Mouse (Mus musculus) urinary bladder, adult 2 months (tissue): Measurements from ENCODE around the gene Podn. TPM values are rescaled to one million over a fixed set of nuclear protein-coding genes. Genes with fewer than 3 reads are reported as not detected.

Source experiments
- DNase-seq: peaks from one replicate; pipeline ENCODE4 v3.0.0; 2022; ENCODE audit warnings: low spot score
- polyA plus RNA-seq: library from polyadenylated mRNA; depleted of rRNA; stranded (reverse); fragments of >200 nt; gene quantifications from 2 replicates; pipeline ENCODE4 v1.2.3, GENCODE M21; 2012

Podn gene
- polyA plus RNA-seq, 1 experiment = 93.0 TPM

DNA sequence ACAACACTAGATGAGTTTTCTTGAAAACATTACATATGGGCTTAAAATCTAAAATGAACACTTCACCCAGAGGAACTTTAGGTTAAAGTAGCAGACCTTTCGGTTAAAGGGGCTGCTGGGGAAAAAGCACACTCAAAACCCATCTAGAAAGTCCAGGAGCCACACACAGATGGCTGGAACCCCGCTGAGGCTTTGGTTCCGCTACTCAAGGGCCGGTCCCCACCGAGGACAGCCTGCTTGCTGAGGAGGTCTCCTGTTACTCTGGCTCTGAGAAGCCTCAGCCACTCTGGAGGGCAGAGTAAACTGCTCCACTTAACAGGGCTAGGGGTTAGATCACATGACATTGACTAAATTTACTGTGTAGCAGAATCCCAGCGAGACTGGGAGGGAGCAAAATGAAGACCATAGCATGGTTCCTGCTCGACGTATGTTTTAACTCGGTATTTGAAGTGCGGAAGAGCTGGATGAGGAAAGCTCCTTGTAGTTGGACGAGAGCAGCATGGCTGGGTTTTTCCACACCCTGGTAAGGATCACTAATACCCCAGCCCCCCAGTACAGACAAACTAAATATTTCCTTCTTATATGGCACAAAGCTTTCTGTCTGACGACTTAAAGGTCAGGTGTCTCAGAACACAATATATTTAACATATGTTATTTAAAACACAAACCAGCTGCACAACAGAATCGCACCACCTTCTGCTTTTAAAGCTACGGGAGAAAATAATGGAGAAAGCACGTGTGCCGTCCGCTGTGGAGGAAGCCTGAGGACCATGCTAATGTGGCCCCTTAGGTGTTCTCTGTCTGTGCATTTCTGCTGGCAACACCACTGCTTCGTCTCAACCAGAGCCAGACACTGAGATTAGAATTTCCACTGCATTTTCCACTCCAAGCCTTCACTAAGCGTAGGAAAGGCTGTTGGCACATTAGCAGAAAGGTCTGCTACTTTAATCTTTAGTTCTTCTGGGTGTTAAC is 50.8 kb downstream of the Podn start:
- DNase-seq = no peak

DNA sequence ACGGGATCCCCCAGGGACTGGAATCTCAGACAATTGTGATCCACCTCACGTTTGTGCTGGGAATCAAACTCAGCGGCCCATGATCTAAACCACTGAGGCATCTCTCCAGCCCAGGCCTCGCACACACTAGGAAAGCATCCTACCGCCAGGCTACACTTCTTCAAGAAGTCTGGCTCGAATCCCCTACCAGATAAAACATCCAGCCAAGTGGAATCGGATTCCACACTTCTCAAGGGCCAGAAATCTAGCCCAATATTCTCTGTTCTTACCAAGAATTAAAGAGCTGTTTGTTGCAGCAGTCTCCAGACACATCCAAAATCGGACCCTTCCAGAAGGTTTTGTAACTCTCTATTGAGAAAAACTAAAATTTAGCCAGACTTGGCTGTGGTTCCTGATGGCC is 59.2 kb downstream of the Podn start:
- no peak for DNase-seq

DNA sequence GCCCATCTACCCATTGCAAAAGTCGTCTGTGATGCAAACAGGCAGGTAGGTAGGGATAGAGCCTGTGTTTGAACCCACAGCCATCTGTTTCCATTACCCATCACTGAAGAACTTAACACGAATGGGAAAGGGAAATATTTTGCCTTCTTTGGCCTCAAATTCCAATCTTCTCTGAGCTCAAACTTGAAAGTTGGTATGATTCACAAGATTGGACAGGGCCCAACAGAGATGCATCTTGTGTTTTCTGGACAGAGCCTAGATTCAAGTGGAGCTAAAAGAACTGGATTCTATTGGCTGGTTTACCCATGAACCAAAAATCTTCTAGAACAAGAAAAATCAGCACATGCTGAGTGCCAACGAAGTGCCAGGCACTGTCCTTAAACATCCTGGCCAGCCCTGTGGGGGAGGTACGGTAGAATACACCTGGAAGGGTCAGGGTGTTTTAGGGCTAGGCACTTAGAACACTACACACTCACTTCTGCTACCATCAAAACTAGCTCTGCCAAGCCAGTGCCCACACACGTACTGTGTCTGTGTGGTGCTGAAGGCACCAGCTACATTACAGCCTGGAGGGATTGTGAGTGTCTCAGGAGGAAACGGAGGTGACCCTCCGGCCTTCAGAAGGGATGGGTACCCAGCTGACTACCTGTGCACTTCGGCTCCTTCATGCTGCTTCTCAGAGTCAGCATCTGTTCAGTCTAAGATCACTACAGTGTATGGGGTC is 63.0 kb downstream of the Podn start:
- DNase-seq = no peak

DNA sequence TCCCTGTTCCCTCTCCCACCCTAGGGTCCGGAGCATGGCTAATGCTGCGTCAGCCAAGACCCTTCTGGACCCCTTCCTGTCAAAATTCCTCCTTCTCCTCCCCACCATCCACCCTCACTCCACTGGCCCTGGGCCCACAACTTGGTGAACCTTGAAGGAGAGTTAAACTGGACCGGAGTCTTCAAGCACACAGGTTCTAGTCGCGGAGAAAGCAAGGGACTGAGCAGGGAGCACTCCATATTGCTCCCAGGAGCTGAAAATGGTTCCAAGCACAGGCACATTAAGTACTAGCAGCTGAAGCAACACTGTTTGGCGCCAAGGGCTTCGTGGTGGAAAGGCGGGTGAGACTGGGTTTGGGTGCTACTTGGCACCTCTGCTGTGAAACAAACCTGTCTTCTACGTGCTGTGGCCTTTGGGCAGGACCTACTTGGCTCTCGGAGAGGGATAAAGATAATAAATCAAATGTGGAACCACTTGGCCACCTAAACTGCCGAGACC is 63.8 kb downstream of the Podn start:
- DNase-seq = no peak

DNA sequence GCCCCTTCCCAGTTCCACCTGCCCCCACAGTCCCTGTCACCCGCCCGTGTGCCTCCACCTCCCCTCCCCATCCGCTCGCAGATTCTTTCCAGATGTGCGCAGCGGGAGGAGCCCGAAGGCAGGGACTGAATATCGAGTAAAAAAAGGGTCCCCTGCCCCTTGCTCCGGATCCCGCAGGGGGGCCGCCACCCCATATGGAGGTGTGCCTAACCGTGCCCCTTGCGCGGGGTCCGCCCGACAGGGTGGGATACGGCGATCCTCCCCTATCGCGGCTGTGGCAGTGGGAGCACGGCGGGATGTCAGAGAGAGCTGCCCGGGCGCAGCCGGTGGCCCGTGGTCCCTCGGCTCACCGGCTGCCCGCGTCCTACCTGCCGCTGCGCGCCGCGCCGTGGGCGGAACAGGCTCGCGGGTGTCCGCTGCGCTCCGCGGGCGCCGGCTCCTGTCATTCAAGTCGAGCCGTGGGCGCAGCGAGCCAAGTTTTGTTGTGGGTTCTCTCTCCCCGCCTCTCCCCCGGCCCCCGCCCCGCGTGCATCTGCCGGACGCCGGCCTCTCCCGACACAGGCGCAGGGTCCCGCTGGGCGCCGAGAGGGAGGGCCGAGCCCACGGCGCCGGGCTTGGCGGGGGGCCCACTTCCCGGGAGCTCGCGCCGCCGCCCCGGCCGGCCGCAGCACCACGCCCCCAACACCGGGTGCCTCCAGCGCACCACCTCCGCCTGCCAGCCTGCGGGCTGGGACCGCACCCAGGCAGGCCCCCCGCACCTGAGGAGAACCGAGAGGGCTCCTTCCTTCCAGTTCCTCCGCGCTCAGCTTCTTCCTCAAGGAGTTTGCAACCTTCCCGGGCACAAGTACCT is 64.5 kb downstream of the Podn start:
- DNase-seq = peak; percentile 42

DNA sequence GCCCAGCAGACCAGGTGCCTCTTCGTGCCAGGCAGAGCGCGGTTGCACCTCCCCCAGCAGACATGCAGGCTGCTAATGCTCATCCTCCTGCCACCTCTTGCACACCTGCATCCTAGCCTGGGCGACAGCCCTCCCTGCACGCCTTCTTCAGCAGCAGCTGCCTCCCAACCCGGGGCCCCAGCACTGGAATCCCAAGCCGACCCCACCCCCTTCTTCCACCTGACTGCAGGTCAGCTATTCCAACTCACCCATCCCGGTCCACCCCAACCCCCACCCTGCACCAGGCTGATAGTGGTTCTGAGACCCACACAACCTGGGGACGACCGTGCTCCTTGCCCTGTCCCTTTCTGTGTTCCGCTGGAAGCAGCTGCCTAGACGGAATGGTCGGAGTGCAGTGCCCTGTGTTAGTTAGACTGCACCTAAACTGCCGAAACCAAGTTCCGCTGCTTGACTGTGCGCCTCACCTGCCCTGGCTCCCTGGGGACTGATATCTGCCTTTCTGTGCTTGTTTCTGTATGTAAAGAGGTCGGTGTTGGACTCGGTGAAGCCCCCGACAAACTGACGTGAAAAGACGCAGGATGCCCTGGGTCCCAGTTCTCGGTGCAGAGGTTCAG is 65.2 kb downstream of the Podn start:
- no peak for DNase-seq

DNA sequence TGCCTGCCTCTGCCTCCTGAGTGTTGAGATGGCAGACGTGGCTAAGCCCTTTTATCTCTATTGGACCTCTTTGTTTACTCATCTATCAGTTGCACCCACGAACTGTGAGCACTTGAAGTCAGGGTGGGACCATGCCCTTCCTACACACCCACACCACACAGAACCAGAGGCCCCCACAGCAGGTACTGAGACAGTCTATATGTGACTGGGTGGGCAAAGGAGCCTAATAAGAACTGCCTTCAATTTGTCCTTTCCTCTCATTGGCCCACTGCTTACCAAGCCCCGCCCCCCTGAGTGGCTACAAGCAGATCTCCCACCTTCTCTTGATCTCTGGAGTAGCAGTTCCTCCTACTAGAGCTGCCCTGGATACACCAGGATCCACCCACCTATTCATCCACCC is 70.1 kb downstream of the Podn start:
- no peak for DNase-seq

DNA sequence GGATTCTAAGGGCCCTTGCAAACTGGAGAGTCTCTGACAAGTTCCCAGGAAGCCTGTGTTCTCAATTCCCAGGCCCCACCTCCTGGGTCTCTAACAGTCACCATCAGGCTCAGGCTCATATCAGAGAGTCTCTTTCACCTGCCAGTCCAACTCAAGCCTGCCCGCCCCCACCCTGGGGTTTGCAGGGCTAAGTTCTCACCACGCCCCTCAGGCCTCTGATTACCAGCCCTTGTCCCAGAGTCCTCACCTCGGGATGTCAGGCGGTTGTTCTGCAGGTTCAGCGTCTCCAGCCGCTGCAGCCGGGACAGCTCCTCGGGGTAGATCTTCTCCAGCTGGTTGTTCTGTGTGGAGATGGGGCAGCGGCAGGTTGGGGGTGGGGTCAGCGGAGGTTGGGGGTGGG is 71.0 kb downstream of the Podn start:
- no peak for DNase-seq

DNA sequence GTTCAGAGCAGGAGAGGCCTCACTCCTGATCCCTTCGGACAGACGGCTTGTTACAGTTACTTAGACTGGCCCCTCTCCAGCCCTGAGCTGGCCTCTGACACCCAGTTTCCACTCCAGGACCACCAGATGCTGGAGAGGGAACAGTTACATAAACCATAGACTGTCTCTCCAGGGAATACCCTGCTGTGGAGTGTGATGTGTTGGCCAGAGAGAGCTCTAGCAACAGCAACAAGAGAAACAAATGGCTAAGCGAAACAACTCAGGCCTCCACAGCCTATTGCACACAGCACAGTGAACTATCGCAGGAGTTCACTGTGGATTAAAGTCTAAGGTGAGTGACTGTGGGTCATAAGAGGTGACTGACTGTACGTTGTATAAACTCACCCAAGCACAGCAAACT is 71.6 kb downstream of the Podn start:
- no peak for DNase-seq

DNA sequence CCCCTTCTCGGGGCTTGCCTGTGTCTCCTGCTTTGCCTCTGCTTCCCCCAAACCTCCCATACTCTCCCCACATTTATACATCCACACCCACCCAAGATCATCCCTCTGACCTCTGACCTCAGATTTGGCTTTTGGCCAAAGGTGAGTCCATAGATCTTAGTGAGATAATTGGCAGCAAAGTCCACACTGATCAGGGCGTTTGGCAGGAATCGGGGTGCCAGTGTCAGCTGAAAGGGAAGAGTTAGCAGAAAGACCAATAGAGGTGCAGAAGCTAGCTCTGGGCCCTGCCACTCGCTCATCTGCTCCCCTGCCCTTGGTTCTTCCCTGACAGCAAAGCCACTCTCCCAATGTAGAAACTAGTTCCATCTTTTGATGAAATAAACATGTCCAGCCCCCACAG is 73.1 kb downstream of the Podn start:
- no peak for DNase-seq

DNA sequence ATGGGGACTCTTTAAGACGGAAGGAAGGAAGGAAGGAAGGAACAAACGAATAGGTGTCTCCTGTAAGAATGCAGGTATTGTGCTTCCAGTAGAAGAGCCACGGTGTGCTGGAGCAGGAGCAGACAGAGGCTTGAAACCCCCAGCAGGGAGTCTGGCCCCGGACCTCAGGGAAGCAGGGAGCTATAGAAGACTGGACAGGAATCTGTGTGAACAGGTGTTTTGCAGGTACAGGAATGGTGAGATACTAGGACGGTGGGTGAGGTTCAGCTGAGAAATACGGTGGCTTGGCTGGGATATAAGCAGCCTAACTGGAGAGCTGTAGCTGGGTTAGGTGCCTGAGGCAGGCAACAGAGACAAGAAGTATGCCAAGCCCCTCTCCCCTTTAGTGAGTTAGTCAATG is 76.1 kb downstream of the Podn start:
- no peak for DNase-seq

DNA sequence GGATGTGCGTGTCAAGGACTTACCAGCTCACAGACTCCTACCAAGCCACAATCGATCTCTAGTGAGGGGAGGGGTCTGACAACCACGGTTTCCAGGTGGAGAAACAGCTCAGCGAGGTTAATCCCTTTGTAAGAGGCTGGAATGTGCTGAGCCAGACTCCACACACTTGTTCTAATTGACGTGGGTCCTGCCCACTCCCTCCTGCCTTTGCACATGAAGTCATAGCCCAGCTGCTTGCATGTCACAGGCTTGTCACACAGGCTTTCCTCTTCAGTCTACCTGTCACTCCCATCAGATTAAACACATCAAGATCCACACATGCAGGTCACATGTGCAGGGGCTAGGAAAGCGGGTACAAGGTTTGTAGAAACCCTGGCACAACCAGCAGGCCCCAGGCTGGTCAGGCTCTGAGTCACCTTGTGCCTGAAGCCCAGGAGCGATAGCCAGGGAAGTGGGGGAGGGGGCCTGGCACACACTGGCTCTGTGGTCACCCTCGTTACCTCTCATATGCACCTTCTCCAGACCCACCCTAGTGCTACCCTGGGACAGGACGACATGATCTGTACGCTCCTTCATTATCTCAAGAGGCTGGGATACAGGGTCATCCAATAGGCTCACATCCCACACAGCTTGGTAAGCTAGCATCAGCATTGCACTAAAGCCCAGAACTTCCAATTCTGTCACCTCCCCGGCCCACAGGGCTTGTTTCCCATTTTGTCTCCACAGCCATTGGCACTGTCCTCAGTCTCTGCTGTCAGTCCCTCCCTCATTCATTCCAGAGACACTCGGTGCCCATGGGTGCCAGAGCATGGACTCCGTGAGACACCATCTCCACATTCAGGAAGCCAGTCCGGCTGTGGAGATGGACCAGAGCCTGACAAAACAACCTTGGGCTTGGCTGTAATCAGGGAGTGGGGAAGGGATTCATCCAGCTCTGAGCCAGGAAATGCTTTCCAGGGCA is 77.0 kb downstream of the Podn start:
- no peak for DNase-seq

DNA sequence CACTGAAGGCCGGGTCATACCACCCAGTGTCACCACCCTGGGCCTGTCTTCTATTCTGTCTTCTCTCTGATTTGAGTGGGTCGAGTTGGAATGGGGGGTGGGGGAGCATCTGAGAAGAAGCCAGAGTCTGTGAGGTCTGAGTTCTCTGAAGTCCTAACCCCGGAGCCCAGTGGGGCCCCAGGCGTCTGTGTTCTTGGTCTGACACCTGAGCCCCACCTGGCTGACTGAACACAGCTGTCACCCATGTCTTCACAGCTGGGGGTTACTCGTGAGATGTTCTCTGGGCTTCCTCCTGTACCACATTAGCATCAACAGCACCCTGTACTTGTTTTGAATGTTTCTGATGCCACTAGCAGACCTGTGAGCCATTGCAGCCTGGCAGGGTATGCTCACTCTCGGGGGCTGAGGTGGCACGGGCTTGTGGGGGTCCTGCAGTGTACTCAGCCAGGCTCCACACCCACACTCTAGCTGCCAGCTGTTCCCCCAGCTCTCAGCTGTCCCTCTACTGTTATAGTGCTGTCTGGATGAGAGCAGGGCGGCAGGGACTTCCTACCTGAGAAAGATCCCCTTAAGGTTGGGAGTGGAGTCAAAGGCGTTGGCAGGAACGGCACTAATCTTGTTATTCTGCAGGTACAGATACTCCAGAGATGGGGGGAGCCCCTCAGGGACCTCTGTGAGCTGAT is 77.9 kb downstream of the Podn start:
- DNase-seq = no peak

DNA sequence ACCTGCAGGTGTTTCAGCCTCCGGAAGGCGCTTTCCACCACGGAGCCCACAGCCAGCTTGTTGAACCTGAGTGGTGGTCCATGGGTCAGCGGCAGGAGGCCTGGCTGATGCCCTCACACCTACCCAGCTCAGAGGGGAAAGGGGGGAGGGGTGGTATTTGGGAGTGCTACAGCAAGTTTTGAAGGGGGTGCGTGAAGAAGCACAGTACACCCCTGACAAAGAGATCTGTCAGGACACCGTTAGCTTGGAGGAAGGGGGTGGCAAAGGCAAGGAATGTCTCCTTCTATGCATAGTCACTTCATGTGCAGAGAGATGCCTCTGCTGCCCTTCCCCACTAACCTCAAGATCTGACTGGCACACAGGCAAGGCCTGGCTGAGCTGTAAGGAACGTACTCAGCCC is 78.4 kb downstream of the Podn start:
- no peak for DNase-seq

DNA sequence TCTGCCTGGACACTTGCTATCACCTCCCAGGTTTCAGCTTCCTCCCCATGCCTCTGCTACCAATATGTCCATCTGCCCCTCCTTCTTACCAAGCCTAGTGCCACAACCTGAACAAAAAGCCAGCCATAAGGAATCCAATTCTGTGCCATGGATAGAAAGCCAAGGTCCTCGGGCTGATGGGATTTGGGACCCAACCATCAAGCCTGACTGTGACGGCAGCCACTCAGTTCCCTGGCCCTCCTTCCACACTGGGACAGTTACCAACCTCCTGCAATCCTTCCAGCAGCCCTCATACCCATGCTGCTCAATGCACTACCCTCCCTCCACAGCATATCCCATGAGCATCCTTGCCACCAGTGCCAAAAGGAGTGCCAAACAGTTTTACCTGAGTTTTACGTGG is 79.9 kb downstream of the Podn start:
- DNase-seq = no peak

DNA sequence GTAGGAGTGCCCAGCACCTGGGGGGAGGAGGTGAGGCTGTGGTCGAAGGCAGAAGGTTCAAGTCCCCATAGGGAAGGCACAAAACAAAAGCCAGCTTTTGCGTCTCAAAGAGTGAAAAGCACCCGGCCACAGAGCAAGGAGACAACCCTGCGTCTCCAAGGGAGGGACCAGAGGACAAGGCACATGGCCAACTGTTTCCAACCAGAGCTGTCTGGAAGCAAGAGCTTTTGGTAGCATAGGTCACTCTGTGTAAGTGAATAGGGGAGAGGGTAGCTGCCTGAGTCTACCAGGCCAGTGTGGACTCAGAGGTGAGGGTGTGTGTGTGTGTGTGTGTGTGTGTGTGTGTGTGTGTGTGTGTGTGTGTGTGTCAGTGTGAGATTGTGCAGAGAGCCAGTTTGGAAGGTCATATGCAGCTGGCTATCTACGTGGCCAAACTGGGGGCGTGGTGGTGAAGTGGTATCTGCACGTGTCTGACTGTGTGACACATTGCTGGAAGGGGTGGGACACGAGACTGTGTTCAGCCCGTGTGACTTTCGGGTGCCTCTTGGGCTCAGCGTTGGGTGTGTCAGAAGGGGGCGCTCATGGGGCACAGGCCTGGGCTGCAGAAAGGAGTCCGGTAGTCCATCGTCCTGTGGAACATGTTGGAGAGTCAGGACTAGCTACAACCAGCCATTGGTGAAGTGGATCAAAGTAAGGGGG is 81.0 kb downstream of the Podn start:
- no peak for DNase-seq

DNA sequence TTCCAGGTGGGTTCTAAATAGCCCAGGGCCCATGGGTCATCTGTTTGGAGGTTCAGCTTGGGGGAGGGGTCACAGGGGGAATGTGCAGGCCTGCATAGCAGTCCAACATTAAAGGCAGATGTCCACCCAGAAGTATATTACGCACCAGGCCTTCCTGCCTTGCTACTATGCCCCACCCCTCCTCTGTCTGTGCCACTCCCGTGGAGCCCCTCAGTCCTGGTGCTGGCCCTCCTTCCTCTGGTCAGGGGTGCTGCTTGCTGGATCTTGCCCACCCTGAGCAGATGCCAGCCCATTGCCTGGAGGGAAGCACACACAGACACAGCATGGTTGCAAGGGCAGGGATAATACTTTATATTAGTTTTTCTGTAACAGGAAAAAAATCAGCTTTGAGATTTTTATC is 81.8 kb downstream of the Podn start:
- no peak for DNase-seq

DNA sequence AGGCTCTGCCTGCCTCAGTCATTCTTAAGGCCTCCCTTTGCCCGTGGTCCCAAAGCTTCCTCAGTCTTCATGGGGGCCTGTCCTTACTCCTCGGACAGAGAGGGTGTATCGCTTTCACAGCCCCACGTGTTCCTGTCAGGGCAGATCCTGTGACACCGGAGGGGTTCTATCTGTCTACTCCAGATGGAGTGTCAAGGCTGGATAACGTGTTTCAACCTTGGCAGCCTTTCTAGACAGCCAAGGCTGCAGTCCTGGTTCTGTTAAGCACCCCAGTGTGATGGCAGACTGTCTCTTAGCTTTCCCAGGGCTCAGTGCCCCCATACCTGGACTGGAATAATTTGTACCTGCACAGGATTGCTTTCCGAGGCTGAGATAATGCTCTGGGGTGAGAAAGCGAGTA is 87.7 kb downstream of the Podn start:
- no peak for DNase-seq

DNA sequence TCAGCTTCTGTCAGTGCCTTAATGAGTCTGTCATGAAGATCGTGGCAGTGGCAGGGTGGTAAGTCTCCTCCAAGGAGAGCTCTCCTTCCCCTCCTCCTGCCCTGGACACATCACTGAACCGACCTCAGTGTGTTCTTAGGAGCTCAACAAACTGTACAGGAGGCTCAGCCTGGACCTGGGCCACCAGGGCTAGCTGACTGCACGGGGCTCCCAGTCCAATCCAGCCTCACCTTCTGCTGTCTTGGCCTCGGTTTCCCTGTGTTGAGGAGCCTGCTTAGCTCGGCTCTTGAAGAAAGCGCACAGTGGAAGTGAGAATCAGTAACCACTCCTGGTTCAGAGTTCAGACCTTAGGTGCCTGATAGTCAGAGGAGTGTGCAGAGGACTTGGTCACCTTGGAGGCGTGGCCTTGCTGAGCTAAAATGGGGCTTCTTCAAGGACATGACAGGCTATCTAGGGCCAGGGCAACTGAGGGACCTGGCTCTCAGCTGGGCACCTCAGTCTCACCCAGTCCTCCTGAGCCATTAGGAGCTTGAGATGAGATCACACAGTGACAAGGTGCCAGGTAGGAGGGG is 88.6 kb downstream of the Podn start:
- DNase-seq = no peak
